ENCODE assay signal across 10 mouse cellular contexts in genomic region chr16:96996854-96997253, GRCm38 (mm10).
DNase-seq lines count a peak whose midpoint lies in the region; TF ChIP-seq lines count a peak whose summit lies in the region.
"Had no signal": no experiment of that assay in that cellular context is flagged by ENCODE, and none has a peak within 500 bp of the region (broad histone marks: within the 10 kb centered on the region; RNA-seq: fewer than 3 reads in every experiment).

No protein-coding gene starts in this region.

- no peaks in the 10 kb centered on the region for H3K4me1 ChIP-seq in thymus, adult 2 months (replicated peaks; ENCODE audit: control insufficient read depth, insufficient read depth, low read length)
- H3K4me1 ChIP-seq: embryonic facial prominence, embryonic 15.5 days; limb, embryonic 13.5 days had no signal

- H3K27ac ChIP-seq in thymus, adult 2 months (ENCODE audit: control insufficient read depth, insufficient read depth, low read length) = no peak overlapping the region
- H3K27ac ChIP-seq: embryonic facial prominence, embryonic 15.5 days; limb, embryonic 13.5 days had no signal

- H3K4me3 ChIP-seq in thymus, adult 2 months (ENCODE audit: control insufficient read depth, insufficient read depth, low read length) = no peak overlapping the region
- H3K4me3 ChIP-seq: embryonic facial prominence, embryonic 15.5 days; limb, embryonic 13.5 days had no signal

- H3K36me3 ChIP-seq in thymus, adult 2 months (ENCODE audit: control insufficient read depth, insufficient read depth, low read length) = no peaks in the 10 kb centered on the region
- H3K36me3 ChIP-seq: embryonic facial prominence, embryonic 15.5 days; limb, embryonic 13.5 days had no signal

- TF ChIP-seq POLR2A in thymus, adult 2 months (IDR thresholded peaks at IDR 0.05; ENCODE audit: control insufficient read depth, extremely low read depth, insufficient read depth, low read length, poor library complexity) = no peak

- WGBS in thymus, adult 2 months = 88% methylated on average over 3 of the region's 3 CpGs

- DNase-seq in layer of hippocampus, adult 11-12 months (ENCODE audit: low spot score) = peak; percentile 82
- no peak for DNase-seq in layer of hippocampus, adult 9-10 months (ENCODE audit: low spot score)
- peak; percentile 76 to 79 for DNase-seq in cerebellum, adult 18-20 months
- DNase-seq in heart, adult 8-10 months (ENCODE audit: low spot score) = peak; percentile 33
- peak; percentile 75 to 76 for DNase-seq in layer of hippocampus, postnatal 36 days
- DNase-seq in ovary, postnatal 14 days (ENCODE audit: low spot score) = peak; percentile 54
- DNase-seq in thymus, adult 2 months = no peak
- no peak for DNase-seq in liver

- no peak for TF ChIP-seq CTCF in thymus, adult 2 months (IDR thresholded peaks at IDR 0.05; ENCODE audit: borderline replicate concordance, control insufficient read depth, extremely low read depth, insufficient read depth, low read length, poor library complexity)

- no peaks in the 10 kb centered on the region for H3K27me3 ChIP-seq in thymus, adult 2 months (ENCODE audit: control insufficient read depth, insufficient read depth, low read length)
- H3K27me3 ChIP-seq: embryonic facial prominence, embryonic 15.5 days; limb, embryonic 13.5 days had no signal

Comparison
In these comparisons a context has a peak if more than half of its experiments do, and no peak if none do; other contexts are left out.
1. DNase-seq: peak in layer of hippocampus, adult 11-12 months (single experiment), cerebellum, adult 18-20 months (2 of 2), heart, adult 8-10 months (single experiment), layer of hippocampus, postnatal 36 days (2 of 2) and ovary, postnatal 14 days (single experiment); none in layer of hippocampus, adult 9-10 months (single experiment), thymus, adult 2 months (single experiment) and liver (single experiment).